Mouse (Mus musculus): ENCODE measurements around the gene E2f2. TPM values are rescaled to one million over a fixed set of nuclear protein-coding genes. Genes with fewer than 3 reads are reported as not detected.

Gene E2f2
- total and polyA plus RNA-seq, 3 experiments = 14.1 to 70.3 (median 45.9) TPM

DNA sequence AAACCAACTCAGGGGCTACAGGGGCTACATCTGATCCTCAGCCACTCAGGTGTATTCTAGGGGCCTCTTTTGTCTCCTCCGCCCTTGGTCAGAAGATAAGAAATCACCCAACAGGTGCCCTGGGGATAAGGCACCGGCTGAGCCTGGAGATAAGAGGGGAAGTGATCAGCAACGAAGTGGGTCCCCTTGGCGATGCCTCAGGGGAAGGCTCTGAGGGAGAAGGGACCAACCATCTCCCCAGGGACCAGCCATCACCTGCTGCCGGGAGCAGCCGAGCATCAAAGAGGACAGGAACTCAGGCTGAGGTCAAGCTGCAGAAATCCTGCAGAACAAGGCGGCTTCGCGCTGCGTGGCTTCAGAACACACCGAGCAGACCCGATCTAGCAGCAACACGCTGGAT is 44.5 kb upstream of the E2f2 start:
- ATAC-seq (ENCODE audit: extremely low read depth, insufficient number of reproducible peaks, low FRiP score, poor library complexity, severe bottlenecking) (no peak), DNase-seq (ENCODE audit: low spot score) (no peak)
- TF ChIP-seq GATA1 (IDR thresholded peaks at IDR 0.05; ENCODE audit: borderline replicate concordance, low read length) = no peak
- TF ChIP-seq CTCF (IDR thresholded peaks at IDR 0.05; ENCODE audit: low read depth, low read length) = no peak
- no peak for TF ChIP-seq GATA2 (IDR thresholded peaks at IDR 0.05; ENCODE audit: borderline replicate concordance, low read depth, low read length)
- TF ChIP-seq TAL1 (conservative IDR thresholded peaks at IDR 0.05; ENCODE audit: low read depth, low read length) = no peak
- TF ChIP-seq POLR2AphosphoS5 (IDR thresholded peaks at IDR 0.05; ENCODE audit: insufficient replicate concordance, low read depth, low read length) = no peak
- peaks cover 9% of the 10 kb centered on the region for H3K4me1 ChIP-seq (ENCODE audit: insufficient read depth, low read depth, low read length)
- no peak overlapping the region for H3K4me3 ChIP-seq (ENCODE audit: low read depth, low read length)
- no peaks in the 10 kb centered on the region for H3K36me3 ChIP-seq (replicated peaks)
- peaks cover 23% of the 10 kb centered on the region for H3K27me3 ChIP-seq (ENCODE audit: insufficient read depth, low read length)
- peaks cover 8% of the 10 kb centered on the region for H3K9me3 ChIP-seq (replicated peaks)

DNA sequence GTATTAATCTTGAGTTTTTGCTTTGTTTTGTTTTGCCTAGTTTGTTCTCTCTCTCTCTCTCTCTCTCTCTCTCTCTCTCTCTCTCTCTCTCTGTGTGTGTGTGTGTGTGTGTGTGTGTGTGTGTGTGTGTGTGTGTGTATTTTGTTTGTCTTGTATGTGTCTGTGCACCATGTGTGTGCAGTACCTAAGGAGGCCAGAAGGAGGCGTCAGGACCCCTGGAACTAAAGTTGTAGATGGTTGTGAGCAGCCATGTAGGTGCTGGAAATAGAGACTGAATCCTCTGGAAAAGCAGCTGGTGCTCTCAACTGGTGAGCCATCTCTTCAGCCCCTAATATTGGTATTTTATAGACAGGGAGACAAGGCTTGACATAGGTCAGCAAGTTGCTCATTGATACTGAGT is 42.4 kb upstream of the E2f2 start:
- H3K9me3 ChIP-seq (replicated peaks) = peaks cover 2% of the 10 kb centered on the region
- DNase-seq (ENCODE audit: low spot score) (no peak), ATAC-seq (ENCODE audit: extremely low read depth, insufficient number of reproducible peaks, low FRiP score, poor library complexity, severe bottlenecking) (no peak)
- no peaks in the 10 kb centered on the region for H3K36me3 ChIP-seq (replicated peaks)
- H3K27me3 ChIP-seq (ENCODE audit: insufficient read depth, low read length) = peaks cover 40% of the 10 kb centered on the region
- H3K4me3 ChIP-seq (ENCODE audit: low read depth, low read length) = no peak overlapping the region
- TF ChIP-seq GATA2 (IDR thresholded peaks at IDR 0.05; ENCODE audit: borderline replicate concordance, low read depth, low read length) (no peak), GATA1 (IDR thresholded peaks at IDR 0.05; ENCODE audit: borderline replicate concordance, low read length) (no peak), TAL1 (conservative IDR thresholded peaks at IDR 0.05; ENCODE audit: low read depth, low read length) (no peak), POLR2AphosphoS5 (IDR thresholded peaks at IDR 0.05; ENCODE audit: insufficient replicate concordance, low read depth, low read length) (no peak)
- H3K4me1 ChIP-seq (ENCODE audit: insufficient read depth, low read depth, low read length) = peaks cover 9% of the 10 kb centered on the region

DNA sequence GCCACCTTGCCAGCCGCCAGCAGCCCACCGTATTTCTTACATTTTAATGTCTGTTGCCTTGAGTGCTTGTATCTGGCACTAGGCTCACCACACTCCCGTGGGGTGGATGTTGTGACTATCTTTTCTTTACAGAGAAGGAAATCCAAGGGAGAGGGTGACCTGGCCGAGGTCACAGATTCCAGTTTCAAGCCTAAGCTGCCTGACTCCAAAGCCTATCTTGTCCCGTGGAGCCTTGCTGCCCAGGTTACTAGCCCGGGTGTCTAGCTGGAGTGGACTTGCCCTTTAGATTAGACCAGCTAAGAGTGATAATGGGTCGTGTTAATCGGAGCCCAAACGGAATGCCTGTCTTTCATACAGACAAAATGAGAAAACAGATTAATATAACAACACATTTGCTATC is 38.4 kb upstream of the E2f2 start:
- H3K27me3 ChIP-seq (ENCODE audit: insufficient read depth, low read length) = peaks cover 52% of the 10 kb centered on the region
- H3K9me3 ChIP-seq (replicated peaks) = peaks cover 2% of the 10 kb centered on the region
- no peaks in the 10 kb centered on the region for H3K4me1 ChIP-seq (ENCODE audit: insufficient read depth, low read depth, low read length)
- TF ChIP-seq CTCF (IDR thresholded peaks at IDR 0.05; ENCODE audit: low read depth, low read length) = no peak
- no peak for TF ChIP-seq POLR2AphosphoS5 (IDR thresholded peaks at IDR 0.05; ENCODE audit: insufficient replicate concordance, low read depth, low read length)
- TF ChIP-seq TAL1 (conservative IDR thresholded peaks at IDR 0.05; ENCODE audit: low read depth, low read length) = no peak
- TF ChIP-seq GATA2 (IDR thresholded peaks at IDR 0.05; ENCODE audit: borderline replicate concordance, low read depth, low read length) = no peak
- no peak for TF ChIP-seq GATA1 (IDR thresholded peaks at IDR 0.05; ENCODE audit: borderline replicate concordance, low read length)
- H3K36me3 ChIP-seq (replicated peaks) = no peaks in the 10 kb centered on the region
- ATAC-seq (ENCODE audit: extremely low read depth, insufficient number of reproducible peaks, low FRiP score, poor library complexity, severe bottlenecking) = no peak
- H3K4me3 ChIP-seq (ENCODE audit: low read depth, low read length) = no peak overlapping the region
- DNase-seq (ENCODE audit: low spot score) = no peak

DNA sequence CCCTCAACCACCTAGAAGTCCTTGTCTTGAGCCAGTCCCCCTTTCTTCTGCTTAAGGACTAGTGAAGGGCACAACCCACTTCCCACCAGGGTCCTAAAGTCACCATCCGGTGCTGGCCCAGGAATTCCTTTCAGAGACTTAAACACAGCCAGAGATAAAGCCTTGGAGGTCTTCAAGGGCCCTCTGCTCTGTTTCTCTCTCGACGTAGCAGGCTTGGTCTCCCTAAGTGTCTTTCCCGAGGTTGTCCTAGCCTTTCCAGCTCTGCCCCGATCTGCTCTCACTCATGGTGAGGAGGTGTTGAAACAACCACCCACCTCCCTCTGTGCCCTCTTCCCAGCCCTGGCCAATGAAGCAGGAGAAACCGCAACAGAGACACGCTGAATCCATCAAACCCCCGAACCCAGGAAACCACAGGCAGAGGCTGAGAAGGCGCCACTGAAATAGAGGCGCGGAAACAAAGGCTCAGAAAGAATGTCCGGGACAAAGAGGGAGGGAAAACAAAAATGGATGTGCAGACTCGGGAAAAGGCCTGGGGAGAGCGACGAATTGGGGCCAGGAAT is 37.7 kb upstream of the E2f2 start:
- H3K4me1 ChIP-seq (ENCODE audit: insufficient read depth, low read depth, low read length) = no peaks in the 10 kb centered on the region
- peaks cover 58% of the 10 kb centered on the region for H3K27me3 ChIP-seq (ENCODE audit: insufficient read depth, low read length)
- no peak for TF ChIP-seq GATA2 (IDR thresholded peaks at IDR 0.05; ENCODE audit: borderline replicate concordance, low read depth, low read length)
- no peak for TF ChIP-seq GATA1 (IDR thresholded peaks at IDR 0.05; ENCODE audit: borderline replicate concordance, low read length)
- no peak for TF ChIP-seq POLR2AphosphoS5 (IDR thresholded peaks at IDR 0.05; ENCODE audit: insufficient replicate concordance, low read depth, low read length)
- TF ChIP-seq TAL1 (conservative IDR thresholded peaks at IDR 0.05; ENCODE audit: low read depth, low read length) = no peak
- no peak for TF ChIP-seq CTCF (IDR thresholded peaks at IDR 0.05; ENCODE audit: low read depth, low read length)
- DNase-seq (ENCODE audit: low spot score) (no peak), ATAC-seq (ENCODE audit: extremely low read depth, insufficient number of reproducible peaks, low FRiP score, poor library complexity, severe bottlenecking) (no peak)
- H3K36me3 ChIP-seq (replicated peaks) = no peaks in the 10 kb centered on the region
- no peak overlapping the region for H3K4me3 ChIP-seq (ENCODE audit: low read depth, low read length)
- peaks cover 2% of the 10 kb centered on the region for H3K9me3 ChIP-seq (replicated peaks)

DNA sequence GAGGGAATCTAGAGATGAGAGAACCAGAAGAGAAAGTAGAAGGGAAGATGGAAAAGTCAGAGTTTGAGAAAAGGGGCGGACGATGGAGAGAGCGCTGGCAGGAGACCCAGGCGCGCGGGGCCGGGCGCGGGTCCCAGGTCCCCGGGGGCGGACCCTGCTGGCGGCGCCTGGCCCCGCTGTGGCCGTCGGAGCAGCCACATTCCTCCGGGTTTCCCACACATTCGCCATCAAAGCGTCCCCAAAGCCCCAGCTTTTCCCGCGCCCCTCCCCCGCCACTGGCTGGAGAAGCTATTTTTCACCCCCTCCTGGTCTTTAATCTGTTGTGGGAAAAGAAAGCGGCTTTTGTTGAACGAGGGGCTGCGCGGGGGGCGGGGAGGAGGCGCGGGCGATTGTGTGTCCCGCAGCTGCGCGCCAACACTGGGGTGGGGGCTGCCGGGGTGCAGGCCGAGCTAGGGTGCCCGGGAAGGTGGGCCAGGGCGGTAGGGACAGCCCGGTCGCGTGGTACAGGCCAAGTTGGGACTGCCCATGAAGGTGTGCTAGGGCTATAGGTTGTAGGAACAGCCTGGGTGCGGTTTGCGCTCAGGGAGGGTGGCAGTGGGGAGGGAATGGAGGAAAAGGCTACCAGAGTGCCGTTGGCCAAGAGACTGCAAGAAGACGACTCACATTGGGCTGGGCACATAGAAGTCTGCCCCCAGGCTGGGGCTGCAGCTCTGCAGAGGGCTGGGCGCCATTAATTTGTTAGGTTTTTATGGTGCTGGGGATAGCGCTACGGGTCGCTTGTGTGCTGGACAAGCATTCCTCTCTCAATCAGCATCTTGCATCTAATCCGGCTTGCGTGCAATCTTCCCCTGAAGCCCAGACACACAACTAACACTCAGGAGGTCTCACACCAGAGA is 37.0 kb upstream of the E2f2 start:
- Histone ChIP-seq H3K9me3 (replicated peaks) (no peaks in the 10 kb centered on the region; the same call in 1 of the 2 replicates), H3K27me3 (ENCODE audit: insufficient read depth, low read length) (peaks cover 62% of the 10 kb centered on the region), H3K4me3 (ENCODE audit: low read depth, low read length) (no peak overlapping the region), H3K36me3 (replicated peaks) (no peaks in the 10 kb centered on the region), H3K4me1 (ENCODE audit: insufficient read depth, low read depth, low read length) (peaks cover 5% of the 10 kb centered on the region)
- ATAC-seq (ENCODE audit: extremely low read depth, insufficient number of reproducible peaks, low FRiP score, poor library complexity, severe bottlenecking) (no peak), DNase-seq (ENCODE audit: low spot score) (no peak)
- TF ChIP-seq GATA1 (IDR thresholded peaks at IDR 0.05; ENCODE audit: borderline replicate concordance, low read length) = no peak
- no peak for TF ChIP-seq CTCF (IDR thresholded peaks at IDR 0.05; ENCODE audit: low read depth, low read length)
- no peak for TF ChIP-seq POLR2AphosphoS5 (IDR thresholded peaks at IDR 0.05; ENCODE audit: insufficient replicate concordance, low read depth, low read length)
- no peak for TF ChIP-seq GATA2 (IDR thresholded peaks at IDR 0.05; ENCODE audit: borderline replicate concordance, low read depth, low read length)
- no peak for TF ChIP-seq TAL1 (conservative IDR thresholded peaks at IDR 0.05; ENCODE audit: low read depth, low read length)

All from G1E (cell line).